Mouse (Mus musculus): ENCODE results near the gene Gm21188. TPM values are rescaled to one million over a fixed set of nuclear protein-coding genes. Genes with fewer than 3 reads are reported as not detected.

Gm21188 gene
- polyA plus RNA-seq, 1 experiment from 2014 or later = not detected

Other genes starting within 250 kb of the Gm21188 start
- gene AF067063, start 222.0 kb downstream of the Gm21188 start, polyA plus RNA-seq (2014; fragmentation: Nextera tagmentation; extraction: Ambion mirVana) = not detected in 2 replicates
- gene D13Ertd608e, start 216.2 kb downstream of the Gm21188 start, polyA plus RNA-seq (2014; fragmentation: Nextera tagmentation; extraction: Ambion mirVana) = not detected in 2 replicates
- not detected in 2 replicates for gene Tcstv1, start 157.4 kb downstream of the Gm21188 start, polyA plus RNA-seq (2014; fragmentation: Nextera tagmentation; extraction: Ambion mirVana)
- not detected in 2 replicates for gene Gm21761, start 122.9 kb downstream of the Gm21188 start, polyA plus RNA-seq (2014; fragmentation: Nextera tagmentation; extraction: Ambion mirVana)
- gene B020031M17Rik, start 101.4 kb downstream of the Gm21188 start, polyA plus RNA-seq (2014; fragmentation: Nextera tagmentation; extraction: Ambion mirVana) = not detected in 2 replicates
- not detected in 2 replicates for gene Gm36079, start 25.2 kb downstream of the Gm21188 start, polyA plus RNA-seq (2014; fragmentation: Nextera tagmentation; extraction: Ambion mirVana)
- not detected in 2 replicates for gene Gm20767, start 88.1 kb upstream of the Gm21188 start, polyA plus RNA-seq (2014; fragmentation: Nextera tagmentation; extraction: Ambion mirVana)
- not detected in 2 replicates for gene Gm21818, start 120.2 kb upstream of the Gm21188 start, polyA plus RNA-seq (2014; fragmentation: Nextera tagmentation; extraction: Ambion mirVana)
- gene Gm21762, start 163.8 kb upstream of the Gm21188 start, polyA plus RNA-seq (2014; fragmentation: Nextera tagmentation; extraction: Ambion mirVana) = not detected in 2 replicates
- not detected in 2 replicates for gene Gm21731, start 186.9 kb upstream of the Gm21188 start, polyA plus RNA-seq (2014; fragmentation: Nextera tagmentation; extraction: Ambion mirVana)
- not detected in 2 replicates for gene AF067061, start 210.9 kb upstream of the Gm21188 start, polyA plus RNA-seq (2014; fragmentation: Nextera tagmentation; extraction: Ambion mirVana)
- 0.11 and 0.13 TPM in 2 replicates for gene BC147527, start 248.2 kb upstream of the Gm21188 start, polyA plus RNA-seq (2014; fragmentation: Nextera tagmentation; extraction: Ambion mirVana)

Measured in hindbrain, embryonic 11.5 days (tissue).